Mouse (Mus musculus) megakaryocyte, embryonic 14.5 days (primary cell): Measurements from ENCODE around the gene Mreg.

ENCODE experiments used
- FLI1 ChIP-seq: IDR thresholded peaks from 2 replicates; pipeline ENCODE4 v1.6.1; 2012; ENCODE audit warnings: low read length, inconsistent platforms, mixed read lengths
- GATA1 ChIP-seq: IDR thresholded peaks from 3 replicates; pipeline ENCODE4 v1.6.1; 2012; ENCODE audit warnings: mixed read lengths, low read length, inconsistent platforms, borderline replicate concordance

DNA sequence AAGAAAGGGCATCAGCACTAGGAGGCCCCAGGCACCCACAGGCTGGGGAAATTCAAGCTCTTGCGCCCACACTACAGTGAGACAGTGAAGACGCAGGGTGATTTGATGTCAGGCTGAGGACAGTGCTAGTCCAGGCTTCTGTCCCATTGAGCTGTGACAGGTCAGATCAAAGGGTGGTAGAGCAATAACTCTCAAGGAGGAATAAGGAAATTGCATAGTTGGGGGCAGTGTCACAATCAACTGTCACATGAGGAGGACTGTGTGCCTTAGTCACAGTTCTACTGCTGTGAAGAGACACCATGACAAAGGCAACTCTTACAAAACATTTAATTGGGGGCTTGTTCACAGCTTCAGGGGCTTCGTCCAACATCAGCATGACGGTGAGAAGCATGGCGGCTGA lies 16.0 kb downstream of the Mreg start:
- TF ChIP-seq GATA1 (no peak), FLI1 (no peak)
